Mouse (Mus musculus) kidney, adult 2 months (tissue): ENCODE results near the gene Olfr1043.

ENCODE experiments used
- CTCF ChIP-seq: fragments of 200-500 bp; conservative IDR thresholded peaks from 2 replicates; pipeline ENCODE4 v1.5.1; 2011; ENCODE audit warnings: low read depth, mild to moderate bottlenecking, control low read depth, low read length, moderate library complexity, mixed read lengths; ENCODE audit not compliant: insufficient read depth, insufficient read length
- POLR2A ChIP-seq: fragments of 200-500 bp; IDR thresholded peaks from one replicate; pipeline ENCODE4 v1.6.1; 2011; ENCODE audit warnings: low read depth, low read length, control low read depth

- TF ChIP-seq CTCF (no peak), POLR2A (no peak)
Measured at GRCm38 (mm10) chr2:86179950-86180349, 12.6 kb upstream of the Olfr1043 start.
